Mouse (Mus musculus): Measurements from ENCODE around the gene Exoc6b. TPM values are rescaled to one million over a fixed set of nuclear protein-coding genes. Genes with fewer than 3 reads are reported as not detected.

Gene Exoc6b
- polyA plus RNA-seq, 1 experiment from 2014 or later: 53.0 TPM

- H3K27me3 ChIP-seq: no peaks in the 10 kb centered on the region
Measured at GRCm38 (mm10) chr6:84641062-84641431, 428.3 kb downstream of the Exoc6b start.

GRCm38 (mm10) chr6:84640324-84641061 is 428.8 kb downstream of the Exoc6b start:
- Histone ChIP-seq H3K4me2 (no peak overlapping the region), H3K9me3 (no peaks in the 10 kb centered on the region), H3K4me1 (replicated peaks) (no peaks in the 10 kb centered on the region; the same call in 1 of the 2 replicates), H3K27me3 (no peaks in the 10 kb centered on the region), H3K9ac (no peak overlapping the region), H3K27ac (replicated peaks) (no peak overlapping the region), H3K4me3 (no peak overlapping the region), H3K36me3 (no peaks in the 10 kb centered on the region)
- no peak for ATAC-seq (ENCODE audit: low FRiP score, low read depth)
- 63% methylated on average over 9 of the region's 9 CpGs for WGBS

More at GRCm38 (mm10) chr6:84641062-84641431, 428.3 kb downstream of the Exoc6b start:
- Histone ChIP-seq H3K27ac (replicated peaks) (no peak overlapping the region), H3K9me3 (no peaks in the 10 kb centered on the region), H3K9ac (no peak overlapping the region), H3K4me3 (no peak overlapping the region), H3K4me1 (replicated peaks) (peaks cover 2% of the 10 kb centered on the region), H3K4me2 (no peak overlapping the region), H3K36me3 (no peaks in the 10 kb centered on the region)
- WGBS: 71% methylated on average over 4 of the region's 4 CpGs
- ATAC-seq (ENCODE audit: low FRiP score, low read depth): no peak

- no peak for ATAC-seq (ENCODE audit: low FRiP score, low read depth)
- H3K4me1 ChIP-seq (replicated peaks): no peaks in the 10 kb centered on the region; the same call in 1 of the 2 replicates
Measured at GRCm38 (mm10) chr6:84638206-84638605, 431.1 kb downstream of the Exoc6b start.

GRCm38 (mm10) chr6:84631588-84631987 is 437.7 kb downstream of the Exoc6b start:
- H3K4me2 ChIP-seq: no peak overlapping the region
- ATAC-seq (ENCODE audit: low FRiP score, low read depth): no peak
- 92% methylated on average over 2 of the region's 2 CpGs for WGBS
- no peak overlapping the region for H3K27ac ChIP-seq (replicated peaks)
- no peak overlapping the region for H3K4me3 ChIP-seq
- no peaks in the 10 kb centered on the region for H3K4me1 ChIP-seq (replicated peaks)
- H3K9me3 ChIP-seq: no peaks in the 10 kb centered on the region
- no peaks in the 10 kb centered on the region for H3K27me3 ChIP-seq
- H3K36me3 ChIP-seq: no peaks in the 10 kb centered on the region
- H3K9ac ChIP-seq: no peak overlapping the region

More at GRCm38 (mm10) chr6:84638206-84638605, 431.1 kb downstream of the Exoc6b start:
- Histone ChIP-seq H3K9ac (no peak overlapping the region), H3K4me3 (no peak overlapping the region), H3K36me3 (no peaks in the 10 kb centered on the region), H3K9me3 (no peaks in the 10 kb centered on the region), H3K27me3 (no peaks in the 10 kb centered on the region), H3K27ac (replicated peaks) (no peak overlapping the region), H3K4me2 (no peak overlapping the region)

GRCm38 (mm10) chr6:84630276-84630675 is 439.0 kb downstream of the Exoc6b start:
- H3K4me2 ChIP-seq: no peak overlapping the region
- no peaks in the 10 kb centered on the region for H3K27me3 ChIP-seq
- H3K36me3 ChIP-seq: no peaks in the 10 kb centered on the region
- ATAC-seq (ENCODE audit: low FRiP score, low read depth): no peak
- H3K4me1 ChIP-seq (replicated peaks): no peaks in the 10 kb centered on the region
- no peaks in the 10 kb centered on the region for H3K9me3 ChIP-seq
- H3K27ac ChIP-seq (replicated peaks): no peak overlapping the region
- WGBS: 40% methylated on average over 1 of the region's 1 CpGs
- no peak overlapping the region for H3K4me3 ChIP-seq
- no peak overlapping the region for H3K9ac ChIP-seq

- Histone ChIP-seq H3K4me3 (no peak overlapping the region), H3K27me3 (no peaks in the 10 kb centered on the region), H3K9me3 (no peaks in the 10 kb centered on the region), H3K27ac (replicated peaks) (no peak overlapping the region), H3K4me1 (replicated peaks) (no peaks in the 10 kb centered on the region), H3K4me2 (no peak overlapping the region), H3K9ac (no peak overlapping the region), H3K36me3 (no peaks in the 10 kb centered on the region)
- WGBS: 91% methylated on average over 5 of the region's 5 CpGs
- ATAC-seq (ENCODE audit: low FRiP score, low read depth): no peak
Measured at GRCm38 (mm10) chr6:84628831-84629230, 440.5 kb downstream of the Exoc6b start.

- no peaks in the 10 kb centered on the region for H3K4me1 ChIP-seq (replicated peaks)
- 97% methylated on average over 2 of the region's 2 CpGs for WGBS
- no peak overlapping the region for H3K9ac ChIP-seq
- H3K4me2 ChIP-seq: no peak overlapping the region
- no peak for ATAC-seq (ENCODE audit: low FRiP score, low read depth)
- no peaks in the 10 kb centered on the region for H3K9me3 ChIP-seq
- no peaks in the 10 kb centered on the region for H3K36me3 ChIP-seq
- H3K27me3 ChIP-seq: no peaks in the 10 kb centered on the region
- H3K27ac ChIP-seq (replicated peaks): no peak overlapping the region
- no peak overlapping the region for H3K4me3 ChIP-seq
Measured at GRCm38 (mm10) chr6:84626398-84626797, 442.9 kb downstream of the Exoc6b start.

GRCm38 (mm10) chr6:84619166-84619565 is 450.1 kb downstream of the Exoc6b start:
- no peak overlapping the region for H3K27ac ChIP-seq (replicated peaks)
- no peak for ATAC-seq (ENCODE audit: low FRiP score, low read depth)
- no peak overlapping the region for H3K9ac ChIP-seq
- no peaks in the 10 kb centered on the region for H3K27me3 ChIP-seq
- H3K4me3 ChIP-seq: no peak overlapping the region
- no peak overlapping the region for H3K4me2 ChIP-seq
- H3K9me3 ChIP-seq: no peaks in the 10 kb centered on the region
- H3K4me1 ChIP-seq (replicated peaks): no peaks in the 10 kb centered on the region
- 94% methylated on average over 6 of the region's 6 CpGs for WGBS
- 0 out of 2 replicates have a peak, but pooled peaks cover 20% of the 10 kb centered on the region for H3K36me3 ChIP-seq

GRCm38 (mm10) chr6:84617051-84617450 is 452.3 kb downstream of the Exoc6b start:
- Histone ChIP-seq H3K36me3 (0 out of 2 replicates have a peak, but pooled peaks cover 20% of the 10 kb centered on the region), H3K4me3 (no peak overlapping the region), H3K27me3 (no peaks in the 10 kb centered on the region), H3K4me1 (replicated peaks) (no peaks in the 10 kb centered on the region), H3K27ac (replicated peaks) (no peak overlapping the region), H3K4me2 (no peak overlapping the region), H3K9me3 (no peaks in the 10 kb centered on the region), H3K9ac (no peak overlapping the region)
- ATAC-seq (ENCODE audit: low FRiP score, low read depth): no peak
- 100% methylated on average over 1 of the region's 1 CpGs for WGBS

- no peak for ATAC-seq (ENCODE audit: low FRiP score, low read depth)
- Histone ChIP-seq H3K36me3 (0 out of 2 replicates have a peak, but pooled peaks cover 20% of the 10 kb centered on the region), H3K27me3 (no peaks in the 10 kb centered on the region), H3K4me2 (no peak overlapping the region), H3K4me1 (replicated peaks) (no peaks in the 10 kb centered on the region), H3K4me3 (no peak overlapping the region), H3K27ac (replicated peaks) (no peak overlapping the region), H3K9ac (no peak overlapping the region), H3K9me3 (no peaks in the 10 kb centered on the region)
- 71% methylated on average over 1 of the region's 1 CpGs for WGBS
Measured at GRCm38 (mm10) chr6:84616586-84616985, 452.7 kb downstream of the Exoc6b start.

GRCm38 (mm10) chr6:84613561-84613960 is 455.8 kb downstream of the Exoc6b start:
- Histone ChIP-seq H3K4me1 (replicated peaks) (no peaks in the 10 kb centered on the region), H3K27ac (replicated peaks) (no peak overlapping the region), H3K27me3 (no peaks in the 10 kb centered on the region), H3K9ac (no peak overlapping the region), H3K36me3 (no peaks in the 10 kb centered on the region), H3K9me3 (no peaks in the 10 kb centered on the region), H3K4me2 (no peak overlapping the region), H3K4me3 (no peak overlapping the region)
- WGBS: 92% methylated on average over 3 of the region's 3 CpGs
- no peak for ATAC-seq (ENCODE audit: low FRiP score, low read depth)

- no peak overlapping the region for H3K4me3 ChIP-seq
- no peaks in the 10 kb centered on the region for H3K27me3 ChIP-seq
- WGBS: 22% methylated on average over 1 of the region's 1 CpGs
- H3K27ac ChIP-seq (replicated peaks): no peak overlapping the region
- no peaks in the 10 kb centered on the region for H3K36me3 ChIP-seq
- H3K4me1 ChIP-seq (replicated peaks): no peaks in the 10 kb centered on the region
- ATAC-seq (ENCODE audit: low FRiP score, low read depth): no peak
- H3K9ac ChIP-seq: no peak overlapping the region
- no peaks in the 10 kb centered on the region for H3K9me3 ChIP-seq
- no peak overlapping the region for H3K4me2 ChIP-seq
Measured at GRCm38 (mm10) chr6:84601136-84601889, 468.0 kb downstream of the Exoc6b start.
